Mouse (Mus musculus) hindbrain, postnatal 0 days (tissue): ENCODE measurements at regions not wholly inside any gene's neighbourhood (a gene's known extent, or its start where the extent isn't known, plus 50 kb on each side); places are given as distances from the start of the nearest gene placed in this dataset.

Experiments
- ATAC-seq: fragments of 200-750 bp; cut with Nextera tagmentation; 2 replicates; pipeline ENCODE4 v1.8.0; 2017; ENCODE audit warnings: mild to moderate bottlenecking, moderate TSS enrichment, moderate library complexity
- DNase-seq: peaks from one replicate; pipeline ENCODE4 v3.0.0-alpha.2; 2015; ENCODE audit warnings: low spot score
- H3K27ac ChIP-seq: fragments of 300-500 bp; sonication (generic); 2 replicates; pipeline ENCODE4 v1.5.1; 2014; ENCODE audit warnings: mild to moderate bottlenecking
- H3K27me3 ChIP-seq: fragments of 300-500 bp; sonication (generic); 2 replicates; pipeline ENCODE4 v1.6.1; 2014; ENCODE audit warnings: low read length, mixed read lengths; ENCODE audit not compliant: insufficient read depth
- H3K36me3 ChIP-seq: fragments of 300-500 bp; sonication (generic); 2 replicates; pipeline ENCODE4 v1.6.1; 2014; ENCODE audit warnings: low read length, mixed read lengths; ENCODE audit not compliant: insufficient read depth
- H3K4me1 ChIP-seq: fragments of 300-500 bp; sonication (generic); 2 replicates; pipeline ENCODE4 v1.6.1; 2014; ENCODE audit warnings: antibody characterized with exemption, low read length, mixed read lengths; ENCODE audit not compliant: insufficient read depth
- H3K4me2 ChIP-seq: fragments of 300-500 bp; sonication (generic); 2 replicates; pipeline ENCODE4 v1.6.1; 2014; ENCODE audit warnings: low read depth, mild to moderate bottlenecking, low read length, moderate library complexity, mixed read lengths
- H3K4me3 ChIP-seq: fragments of 300-500 bp; sonication (generic); 2 replicates; pipeline ENCODE4 v1.5.1; 2014; ENCODE audit warnings: low read length
- H3K9ac ChIP-seq: fragments of 300-500 bp; sonication (generic); replicated peaks from 2 replicates; pipeline ENCODE4 v1.6.1; 2014; ENCODE audit warnings: mild to moderate bottlenecking, low read length, moderate library complexity, mixed read lengths
- H3K9me3 ChIP-seq: fragments of 300-500 bp; sonication (generic); 2 replicates; pipeline ENCODE4 v1.6.1; 2016; ENCODE audit warnings: low read length, mixed read lengths
- CTCF ChIP-seq: IDR thresholded peaks from 2 replicates; pipeline ENCODE4 v1.5.1; 2016; ENCODE audit warnings: antibody characterized with exemption, control low read depth, low read depth
- WGBS: fragments of 180-500 bp; shearing (Covaris S2); extraction: QIAGEN DNeasy Blood & Tissue Kit; methylation state at CpG from one replicate; pipeline ENCODE4 v1.1.7; 2014; 5-methylcytosine and 5-hydroxymethylcytosine counted together

DNA sequence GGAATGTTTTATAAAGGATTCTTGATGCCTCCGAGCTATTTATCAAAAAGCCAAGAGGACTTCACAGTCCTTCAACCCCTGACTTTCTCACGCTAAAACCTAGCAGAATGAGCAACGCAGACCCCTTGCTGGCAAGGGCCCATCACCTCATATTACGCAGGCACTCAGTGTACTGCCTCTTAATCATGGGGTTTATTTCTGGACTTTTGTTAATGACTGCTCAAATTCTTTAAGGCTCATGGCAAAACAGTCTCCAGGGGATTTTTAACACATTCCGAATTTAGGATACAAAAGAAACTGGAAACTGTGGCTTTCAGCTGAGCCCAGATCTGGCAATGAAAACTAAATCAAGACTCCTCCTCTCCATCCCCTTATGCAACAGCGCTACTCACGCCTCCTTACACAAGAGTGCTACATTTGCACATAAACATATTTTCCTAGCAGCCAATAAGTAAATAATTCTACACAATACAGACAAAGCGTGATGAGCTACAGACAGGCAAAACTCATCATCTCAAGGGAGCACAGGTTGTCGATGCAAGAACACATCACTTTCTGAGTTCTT, 492.0 kb upstream of the Id4 start:
- ATAC-seq: no peak
- Histone ChIP-seq H3K4me2 (no peak overlapping the region), H3K27me3 (no peaks in the 10 kb centered on the region), H3K36me3 (no peaks in the 10 kb centered on the region), H3K9me3 (no peaks in the 10 kb centered on the region), H3K4me3 (no peak overlapping the region), H3K27ac (no peak overlapping the region), H3K4me1 (no peaks in the 10 kb centered on the region), H3K9ac (no peak overlapping the region)
- DNase-seq: no peak
- no peak for TF ChIP-seq CTCF
- 74% methylated on average over 9 of the region's 9 CpGs for WGBS

DNA sequence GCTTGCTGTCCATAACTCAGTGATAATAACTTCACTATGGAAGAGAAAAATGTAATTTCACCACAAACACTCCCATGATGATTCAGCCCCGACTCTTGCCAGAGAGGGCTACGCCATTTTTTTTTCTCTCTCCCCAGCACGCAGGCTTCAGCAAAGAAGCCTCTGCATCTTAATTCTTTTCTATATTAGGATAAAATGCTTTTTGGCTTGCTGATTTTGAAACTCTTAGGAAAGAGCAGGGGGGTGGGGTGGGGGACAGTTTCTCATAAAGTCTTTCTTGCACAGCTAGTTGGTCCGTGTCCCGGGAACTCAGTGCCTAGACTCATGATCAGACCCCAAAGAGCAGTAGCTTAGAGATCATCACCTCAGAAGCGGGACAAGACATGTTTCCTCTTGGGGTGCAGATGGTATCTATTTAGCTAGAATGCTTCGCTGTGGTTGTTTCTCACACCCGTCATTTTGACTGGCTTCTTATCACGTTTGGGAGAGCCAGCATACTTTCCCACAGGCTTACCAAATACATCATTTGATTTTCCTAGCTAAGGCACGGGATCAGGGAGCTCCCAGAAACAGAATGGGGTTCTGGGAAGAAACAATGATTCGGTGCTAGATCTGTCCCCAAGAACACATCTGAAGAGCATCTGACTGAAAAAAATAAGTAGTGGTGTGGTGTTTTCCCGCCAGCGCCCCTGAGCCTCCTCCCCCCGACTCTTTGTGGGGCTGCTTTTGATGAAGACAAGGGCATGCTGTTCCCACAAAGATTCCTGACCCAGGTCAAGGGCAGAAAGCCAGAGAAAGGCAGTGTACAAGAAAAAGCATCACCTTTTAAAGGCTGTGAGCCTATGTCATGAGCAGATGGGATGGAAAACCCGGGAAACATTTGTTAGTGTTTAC, 483.6 kb upstream of the Id4 start:
- no peak overlapping the region for H3K4me2 ChIP-seq
- ATAC-seq (no peak), DNase-seq (peak; percentile 15)
- peaks cover 9% of the 10 kb centered on the region; the same call in 1 of the 2 replicates for H3K4me1 ChIP-seq
- H3K9me3 ChIP-seq: no peaks in the 10 kb centered on the region
- peak overlapping the region; percentile 3; the same call in 1 of the 2 replicates for H3K27ac ChIP-seq
- no peak for TF ChIP-seq CTCF
- H3K4me3 ChIP-seq: no peak overlapping the region
- 48% methylated on average over 15 of the region's 15 CpGs for WGBS
- H3K36me3 ChIP-seq: no peaks in the 10 kb centered on the region
- 0 out of 2 replicates have a peak overlapping the region, but pooled peaks have one; percentile 3 for H3K9ac ChIP-seq
- H3K27me3 ChIP-seq: no peaks in the 10 kb centered on the region

DNA sequence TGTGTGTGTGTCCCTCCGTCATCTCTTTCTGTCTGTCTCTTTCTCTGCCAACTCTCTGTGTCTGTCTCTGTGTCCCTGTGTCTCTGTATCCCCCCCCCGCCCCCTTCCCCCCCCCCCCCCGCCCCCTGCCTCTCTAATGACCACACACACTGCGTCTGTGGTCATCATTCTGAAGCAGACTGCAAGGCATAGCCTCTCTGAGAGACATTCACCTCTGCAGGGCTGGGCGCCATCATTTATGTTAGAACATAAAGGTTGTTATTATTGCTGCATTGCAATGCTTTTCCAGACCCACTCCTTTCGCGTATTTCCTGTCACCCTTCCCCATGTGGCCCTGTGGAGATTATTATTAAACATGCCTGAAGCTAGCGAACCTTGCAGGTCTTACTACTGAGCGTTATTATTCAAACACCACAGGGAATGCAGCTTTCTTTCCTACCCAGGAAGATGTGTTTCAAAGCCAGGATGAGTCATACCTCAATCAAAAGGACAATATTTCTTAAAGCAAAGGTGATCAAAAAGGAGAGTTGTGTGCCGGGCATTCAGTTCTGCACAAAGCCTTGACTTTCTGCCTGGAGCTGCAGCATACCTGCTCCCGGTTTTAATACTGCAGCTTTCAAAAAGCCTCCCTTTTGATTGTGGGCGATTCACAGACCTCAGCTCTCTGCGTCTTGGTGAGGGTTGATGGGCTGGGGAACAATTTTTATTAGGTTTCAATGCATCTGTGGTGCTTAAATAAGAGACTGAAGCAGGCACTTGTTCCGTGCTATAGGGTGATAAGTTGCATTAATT, 482.6 kb upstream of the Id4 start:
- ATAC-seq (0 out of 2 replicates have a peak, but pooled peaks have one; percentile 51), DNase-seq (peak; percentile 31)
- Histone ChIP-seq H3K4me1 (peaks cover 9% of the 10 kb centered on the region; the same call in 1 of the 2 replicates), H3K9ac (no peak overlapping the region), H3K4me3 (no peak overlapping the region), H3K27me3 (no peaks in the 10 kb centered on the region), H3K9me3 (no peaks in the 10 kb centered on the region), H3K36me3 (no peaks in the 10 kb centered on the region), H3K4me2 (peak overlapping the region; percentile 18; the same call in 1 of the 2 replicates), H3K27ac (no peak overlapping the region; the same call in 1 of the 2 replicates)
- WGBS: 32% methylated on average over 12 of the region's 14 CpGs
- no peak for TF ChIP-seq CTCF

DNA sequence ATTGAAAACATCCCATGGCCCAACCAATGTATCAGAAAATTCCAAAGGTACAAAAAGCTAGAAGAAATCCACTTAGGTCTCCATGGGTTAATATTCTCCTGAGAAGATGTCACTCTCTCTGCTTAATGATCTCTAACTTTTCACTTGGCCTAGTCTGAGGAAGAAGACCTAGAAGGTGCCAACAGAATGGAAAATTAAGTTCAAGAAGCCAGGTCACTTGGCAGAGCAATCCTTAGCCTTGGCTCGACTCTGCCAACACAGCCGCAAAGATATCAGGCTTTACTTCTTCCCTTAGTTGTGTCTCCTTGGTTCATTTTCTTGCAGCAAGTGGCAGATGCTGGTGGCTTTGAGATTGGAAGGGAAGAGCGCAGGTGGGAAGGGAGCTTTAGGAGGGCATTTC, 476.6 kb upstream of the Id4 start:
- ATAC-seq (no peak), DNase-seq (no peak)
- no peak overlapping the region for H3K9ac ChIP-seq
- H3K36me3 ChIP-seq: no peaks in the 10 kb centered on the region
- no peak for TF ChIP-seq CTCF
- no peak overlapping the region for H3K4me3 ChIP-seq
- no peak overlapping the region for H3K27ac ChIP-seq
- H3K4me2 ChIP-seq: no peak overlapping the region
- H3K27me3 ChIP-seq: no peaks in the 10 kb centered on the region
- no peaks in the 10 kb centered on the region for H3K9me3 ChIP-seq
- WGBS: 85% methylated on average over 3 of the region's 3 CpGs
- no peaks in the 10 kb centered on the region for H3K4me1 ChIP-seq

DNA sequence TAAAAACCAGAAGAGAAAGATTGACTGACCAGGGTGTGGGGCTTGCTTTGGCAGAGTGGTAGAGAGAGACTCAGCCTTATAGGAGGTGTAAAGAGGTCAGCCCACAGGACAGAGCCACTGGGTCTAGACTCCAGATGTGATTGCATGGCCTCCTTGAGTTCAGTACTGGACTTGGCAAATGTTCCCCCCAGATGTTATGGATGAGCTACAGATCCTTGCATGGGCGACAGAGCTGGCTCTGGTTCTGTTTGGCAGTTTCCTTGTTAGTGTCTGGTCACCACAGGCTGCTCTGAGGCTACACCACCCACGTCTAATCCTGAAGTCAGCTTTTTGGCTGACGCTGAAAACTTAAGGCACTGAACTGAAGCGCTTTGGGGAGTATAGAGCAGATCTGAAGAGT, 463.2 kb upstream of the Id4 start:
- H3K27ac ChIP-seq: no peak overlapping the region
- no peak for TF ChIP-seq CTCF
- 66% methylated on average over 4 of the region's 4 CpGs for WGBS
- no peak for ATAC-seq
- H3K9ac ChIP-seq: no peak overlapping the region
- no peaks in the 10 kb centered on the region for H3K36me3 ChIP-seq
- H3K4me2 ChIP-seq: no peak overlapping the region
- H3K4me3 ChIP-seq: no peak overlapping the region
- H3K4me1 ChIP-seq: no peaks in the 10 kb centered on the region
- H3K9me3 ChIP-seq: no peaks in the 10 kb centered on the region
- DNase-seq: no peak
- no peaks in the 10 kb centered on the region for H3K27me3 ChIP-seq

DNA sequence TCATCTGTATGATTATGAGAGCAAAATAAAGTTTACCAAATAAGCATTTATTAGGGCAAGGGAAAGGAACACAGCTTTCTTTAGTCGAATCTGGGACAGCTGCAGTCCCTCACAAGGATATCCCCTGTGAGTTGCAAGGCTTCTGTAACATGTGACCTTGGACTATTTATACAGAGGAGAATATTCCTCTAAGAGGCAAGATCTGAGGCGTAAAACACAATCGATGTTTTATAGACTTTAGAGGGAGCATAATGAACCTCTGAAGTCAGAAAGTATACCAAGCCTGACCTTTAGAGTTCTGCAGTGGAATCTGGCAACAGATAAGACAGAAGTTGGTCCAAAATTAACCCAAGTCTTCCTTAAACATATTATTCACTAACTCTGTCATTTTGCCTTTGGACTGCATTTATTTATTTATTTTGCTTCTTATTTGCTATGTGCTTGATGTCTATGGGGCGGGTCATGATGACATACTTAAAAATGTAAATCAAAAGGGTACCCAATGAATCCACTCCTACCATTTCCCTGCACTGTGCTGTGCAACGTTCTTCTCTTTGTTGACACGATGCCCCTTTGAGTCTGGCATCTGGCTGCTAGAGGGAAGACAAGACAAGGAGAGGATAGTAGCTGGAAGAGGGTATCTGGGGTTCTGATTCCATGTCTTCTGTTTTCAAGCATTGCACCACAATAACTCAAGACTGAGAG, 449.2 kb upstream of the Id4 start:
- no peaks in the 10 kb centered on the region for H3K36me3 ChIP-seq
- no peak overlapping the region for H3K4me3 ChIP-seq
- 77% methylated on average over 6 of the region's 6 CpGs for WGBS
- no peak overlapping the region for H3K4me2 ChIP-seq
- no peak for ATAC-seq
- H3K27me3 ChIP-seq: no peaks in the 10 kb centered on the region
- H3K9ac ChIP-seq: no peak overlapping the region
- H3K4me1 ChIP-seq: no peaks in the 10 kb centered on the region
- no peak overlapping the region for H3K27ac ChIP-seq
- no peak for DNase-seq
- no peak for TF ChIP-seq CTCF
- no peaks in the 10 kb centered on the region for H3K9me3 ChIP-seq
